Mouse (Mus musculus): ENCODE measurements around the gene Muc16. TPM values are rescaled to one million over a fixed set of nuclear protein-coding genes. Genes with fewer than 3 reads are reported as not detected.

Gene Muc16
- 1 to 10 TPM; 2.0 to 5.9 TPM for total RNA-seq (2021)
- long read RNA-seq, experiment 1: 0 reads
- long read RNA-seq, experiment 2: 0 reads

- no peak for DNase-seq (ENCODE audit: low spot score in 2 of 2)
These were observed at the start of gene Muc16 for GRCm38 (mm10) chr9:18674480-18675154. Gene Muc16, minus strand, starts transcription at chr9:18674530.

GRCm38 (mm10) chr9:18722712-18723099 lies 48.4 kb upstream of the Muc16 start:
- DNase-seq (ENCODE audit: low spot score in 2 of 2): no peak

- no peak for DNase-seq (ENCODE audit: low spot score in 2 of 2)
These were observed 47.8 kb upstream of the Muc16 start for GRCm38 (mm10) chr9:18721931-18722711.

GRCm38 (mm10) chr9:18721011-18721410 lies 46.7 kb upstream of the Muc16 start:
- DNase-seq (ENCODE audit: low spot score in 2 of 2): no peak

GRCm38 (mm10) chr9:18705628-18706027 lies 31.3 kb upstream of the Muc16 start:
- no peak for DNase-seq (ENCODE audit: low spot score in 2 of 2)

GRCm38 (mm10) chr9:18598366-18598765 lies 76.0 kb downstream of the Muc16 start:
- no peak for DNase-seq (ENCODE audit: low spot score in 2 of 2)

- no peak for DNase-seq (ENCODE audit: low spot score in 2 of 2)
These were observed 166.2 kb downstream of the Muc16 start for GRCm38 (mm10) chr9:18508098-18508497.

- DNase-seq (ENCODE audit: low spot score in 2 of 2): no peak
These were observed 196.2 kb downstream of the Muc16 start, which contains the start of the genes Zfp558 and Mbd3l1 for GRCm38 (mm10) chr9:18478168-18478567. Gene Zfp558, minus strand, starts transcription at chr9:18478268. Gene Mbd3l1, plus strand, starts transcription at chr9:18478359.

GRCm38 (mm10) chr9:18473324-18474128 lies 200.8 kb downstream of the Muc16 start:
- DNase-seq (ENCODE audit: low spot score in 2 of 2): peak; percentile 50 to 57

- DNase-seq (ENCODE audit: low spot score in 2 of 2): no peak
These were observed 206.3 kb downstream of the Muc16 start for GRCm38 (mm10) chr9:18468005-18468404.

GRCm38 (mm10) chr9:18467350-18467749 lies 207.0 kb downstream of the Muc16 start:
- DNase-seq (ENCODE audit: low spot score in 2 of 2): no peak

GRCm38 (mm10) chr9:18456520-18456919 lies 217.8 kb downstream of the Muc16 start:
- DNase-seq (ENCODE audit: low spot score in 2 of 2): no peak

Small RNAs within 50 kb of the gene (microRNA-seq; reads per million reads assigned to microRNA genes)
- 0 reads per million in 2 experiments for gene Gm22854 (ENCODE audit: borderline number of aligned reads in 2 of 2)

Other genes starting within 250 kb of the Muc16 start
- gene Mbd3l2, start 243.9 kb downstream of the Muc16 start, total RNA-seq (2021): not detected
- gene Zfp558, start 196.3 kb downstream of the Muc16 start, total RNA-seq (2021): 1 to 10 TPM in 1 of 2 experiments, under 1 TPM in 1; 0.60 to 1.4 TPM
- not detected for gene Mbd3l1, start 196.2 kb downstream of the Muc16 start, total RNA-seq (2021)
- not detected for gene Olfr24, start 89.5 kb upstream of the Muc16 start, total RNA-seq (2021)
- not detected for gene Olfr828, start 145.0 kb upstream of the Muc16 start, total RNA-seq (2021)
- gene Olfr829, start 180.4 kb upstream of the Muc16 start, total RNA-seq (2021): not detected
- not detected for gene Olfr830, start 200.2 kb upstream of the Muc16 start, total RNA-seq (2021)

Data from adrenal gland, adult 18-20 months (tissue).